Mouse (Mus musculus) liver, adult 2 months (tissue): Measurements from ENCODE around the gene Fanci.

Source experiments
- CTCF ChIP-seq: fragments of 200-500 bp; IDR thresholded peaks from 2 replicates; pipeline ENCODE4 v1.5.1; 2011; ENCODE audit warnings: low read depth, low read length, control low read depth
- POLR2A ChIP-seq: fragments of 200-500 bp; IDR thresholded peaks from 2 replicates; pipeline ENCODE4 v1.6.1; 2011; ENCODE audit warnings: low read length, control low read depth; ENCODE audit not compliant: insufficient read depth; ENCODE audit errors: extremely low read depth

DNA sequence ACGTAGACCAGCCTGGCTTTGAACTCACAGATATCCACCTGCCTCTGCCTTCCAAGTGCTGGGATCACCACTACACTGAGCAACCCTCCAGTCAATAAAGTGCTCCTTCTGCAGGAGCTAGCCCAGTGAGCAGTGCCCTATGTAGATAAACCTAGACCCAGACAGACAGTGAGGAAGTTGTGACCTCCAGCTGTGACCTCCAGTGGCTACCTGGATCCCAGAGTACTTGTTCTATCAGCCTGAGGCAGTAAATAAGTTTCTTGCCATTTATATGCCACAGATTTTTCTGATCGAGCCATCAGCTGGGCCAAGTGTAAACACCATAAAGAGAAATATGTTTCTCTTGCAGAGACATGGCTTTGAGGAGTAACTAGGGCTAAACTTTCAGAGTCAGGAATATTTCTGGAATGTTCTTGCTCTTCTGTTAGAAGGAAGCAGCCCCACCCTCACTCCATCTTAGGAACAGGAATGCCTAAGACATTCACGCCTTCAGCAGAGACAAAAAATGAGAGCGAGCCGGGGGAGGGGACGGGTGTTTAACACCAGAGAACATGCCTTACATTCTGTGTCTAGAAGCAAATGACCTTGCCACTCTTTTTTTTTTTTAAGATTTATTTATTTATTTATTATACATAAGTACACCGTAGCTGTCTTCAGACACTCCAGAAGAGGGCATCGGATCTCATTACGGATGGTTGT, 81.9 kb downstream of the Fanci start:
- TF ChIP-seq POLR2A: no peak
- TF ChIP-seq CTCF: no peak
